Mouse (Mus musculus) lung, postnatal 0 days (tissue): ENCODE results near the gene Oas2.

Source experiments
- CTCF ChIP-seq: IDR thresholded peaks from 2 replicates; pipeline ENCODE4 v1.5.1; 2016; ENCODE audit warnings: antibody characterized with exemption, mild to moderate bottlenecking
- EP300 ChIP-seq: IDR thresholded peaks from 2 replicates; pipeline ENCODE4 v1.6.1; 2016; ENCODE audit warnings: antibody characterized with exemption, mild to moderate bottlenecking, control low read depth

DNA sequence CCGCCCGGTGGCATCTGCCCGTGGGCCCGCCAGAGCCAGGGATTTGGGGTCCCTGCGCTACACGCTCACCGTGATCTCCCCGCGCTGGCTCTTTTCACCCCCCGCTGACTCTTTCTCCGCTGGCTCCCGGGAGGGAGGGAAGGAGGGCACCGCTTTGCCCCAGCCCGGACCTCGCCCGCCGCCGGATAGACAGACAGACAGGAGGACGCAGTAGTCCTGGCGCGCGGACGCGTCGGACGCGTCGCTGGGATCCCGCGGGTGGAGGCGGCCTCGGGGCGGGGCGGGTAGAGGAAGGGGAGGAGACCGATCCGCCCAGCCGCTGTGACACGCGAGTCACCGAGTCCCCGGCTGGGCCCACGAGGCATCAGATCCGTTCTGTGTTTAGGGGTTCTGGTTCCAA is 38.2 kb downstream of the Oas2 start:
- TF ChIP-seq CTCF (no peak), EP300 (no peak)
